Mouse (Mus musculus) liver, embryonic 14.5 days (tissue): Measurements from ENCODE around the gene Porcn. TPM values are rescaled to one million over a fixed set of nuclear protein-coding genes. Genes with fewer than 3 reads are reported as not detected.

Source experiments
- ATAC-seq: fragments of 200-750 bp; cut with Nextera tagmentation; 2 replicates; pipeline ENCODE4 v1.8.0; 2017; ENCODE audit warnings: moderate number of reproducible peaks, mild to moderate bottlenecking, moderate library complexity; ENCODE audit not compliant: insufficient read depth
- DNase-seq, 3 experiments: peaks; one replicate each; pipeline ENCODE4 v3.0.0-alpha.2; 2012 to 2013; ENCODE audit warnings: low read depth in 3 of 3, low spot score in 3 of 3
- H3K27ac ChIP-seq: fragments of 300-500 bp; sonication (generic); 2 replicates; pipeline ENCODE4 v1.5.1; 2014; ENCODE audit warnings: moderate library complexity, mild to moderate bottlenecking, control low read depth, inconsistent platforms
- H3K27me3 ChIP-seq: fragments of 300-500 bp; sonication (generic); 2 replicates; pipeline ENCODE4 v1.6.1; 2014; ENCODE audit warnings: mild to moderate bottlenecking, low read length, moderate library complexity; ENCODE audit not compliant: control insufficient read depth, insufficient read depth
- H3K36me3 ChIP-seq: fragments of 300-500 bp; sonication (generic); replicated peaks from 2 replicates; pipeline ENCODE4 v1.6.1; 2014; ENCODE audit warnings: low read depth; ENCODE audit not compliant: control insufficient read depth, insufficient read depth
- H3K4me1 ChIP-seq, 2 experiments: fragments of 200-500 bp in 1 of 2; fragments of 300-500 bp in 1 of 2; sonication (generic) in 1 of 2; replicated peaks; 2 replicates each; pipeline ENCODE4 v1.6.1; 2012 to 2014; ENCODE audit warnings: antibody characterized with exemption in 1 of 2, inconsistent platforms in 1 of 2, low read length in 1 of 2; ENCODE audit not compliant: control insufficient read depth in 2 of 2, insufficient read depth in 2 of 2
- H3K4me2 ChIP-seq: fragments of 300-500 bp; sonication (generic); 2 replicates; pipeline ENCODE4 v1.6.1; 2014; ENCODE audit warnings: low read depth, mild to moderate bottlenecking, control low read depth, moderate library complexity
- H3K4me3 ChIP-seq, 2 experiments: fragments of 200-500 bp in 1 of 2; fragments of 300-500 bp in 1 of 2; sonication (generic) in 1 of 2; 2 replicates each; pipeline ENCODE4 v1.5.1; 2012 to 2014; ENCODE audit warnings: low read depth in 2 of 2, low read length in 2 of 2, mild to moderate bottlenecking in 2 of 2, control low read depth in 1 of 2, inconsistent platforms in 1 of 2, moderate library complexity in 1 of 2; ENCODE audit not compliant: insufficient read depth in 1 of 2
- H3K9ac ChIP-seq: fragments of 300-500 bp; sonication (generic); replicated peaks from 2 replicates; pipeline ENCODE4 v1.6.1; 2014; ENCODE audit warnings: mild to moderate bottlenecking, control low read depth, moderate library complexity
- H3K9me3 ChIP-seq: fragments of 300-500 bp; sonication (generic); 2 replicates; pipeline ENCODE4 v1.6.1; 2016; ENCODE audit warnings: low read length, mixed read lengths; ENCODE audit not compliant: control insufficient read depth
- CTCF ChIP-seq: IDR thresholded peaks from 2 replicates; pipeline ENCODE4 v1.5.1; 2016; ENCODE audit warnings: antibody characterized with exemption, low read depth, control low read depth
- EP300 ChIP-seq: IDR thresholded peaks from 2 replicates; pipeline ENCODE4 v1.6.1; 2016; ENCODE audit warnings: antibody characterized with exemption, low read depth
- WGBS: fragments of 180-500 bp; shearing (Covaris S2); extraction: QIAGEN DNeasy Blood & Tissue Kit; methylation state at CpG from one replicate; pipeline ENCODE4 v1.1.7; 2014; ENCODE audit not compliant: insufficient replicate concordance; 5-methylcytosine and 5-hydroxymethylcytosine counted together
- polyA plus RNA-seq, 2 experiments: library from polyadenylated mRNA; depleted of rRNA in 1 of 2; stranded (reverse) in 1 of 2; unstranded in 1 of 2; fragments of >200 nt; fragmentation: Nextera tagmentation in 1 of 2; extraction: Ambion mirVana in 1 of 2; gene quantifications; 2 replicates each; pipeline versions ENCODE4 v1.2.1 to v1.2.3; 2012 to 2014

Gene Porcn
- polyA plus RNA-seq, 2 experiments: 0.53 to 1.2 TPM

DNA sequence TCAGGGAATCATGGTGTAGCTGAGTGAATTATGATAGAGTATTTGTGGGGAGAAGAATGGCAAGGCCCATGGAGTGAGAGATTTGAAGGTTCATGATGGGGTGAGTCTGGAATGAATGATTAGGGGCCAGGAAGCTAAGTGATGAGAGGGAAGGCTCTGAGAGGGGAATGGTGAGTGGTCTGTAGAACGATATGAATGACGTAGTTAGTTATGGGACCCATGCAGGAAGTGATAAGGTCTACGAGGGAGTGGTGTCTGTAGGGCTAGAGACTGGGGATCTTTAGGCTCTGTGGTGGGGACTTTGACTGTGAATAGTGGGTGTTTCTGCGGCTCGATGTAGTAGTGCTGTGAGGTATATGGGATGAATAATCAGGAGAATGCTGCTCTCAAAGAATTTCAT is 26.7 kb downstream of the Porcn start:
- Histone ChIP-seq H3K4me3 (no peak overlapping the region), H3K4me1 (peaks cover 0 to 10% of the 10 kb centered on the region in 2 experiments; a peak in 3 of 4 replicates), H3K36me3 (no peaks in the 10 kb centered on the region), H3K9me3 (no peaks in the 10 kb centered on the region), H3K27ac (no peak overlapping the region), H3K4me2 (no peak overlapping the region), H3K27me3 (no peaks in the 10 kb centered on the region), H3K9ac (no peak overlapping the region)
- DNase-seq (no peak), ATAC-seq (no peak)
- TF ChIP-seq CTCF: no peak
- TF ChIP-seq EP300: no peak
- 33% methylated on average over 5 of the region's 5 CpGs for WGBS

DNA sequence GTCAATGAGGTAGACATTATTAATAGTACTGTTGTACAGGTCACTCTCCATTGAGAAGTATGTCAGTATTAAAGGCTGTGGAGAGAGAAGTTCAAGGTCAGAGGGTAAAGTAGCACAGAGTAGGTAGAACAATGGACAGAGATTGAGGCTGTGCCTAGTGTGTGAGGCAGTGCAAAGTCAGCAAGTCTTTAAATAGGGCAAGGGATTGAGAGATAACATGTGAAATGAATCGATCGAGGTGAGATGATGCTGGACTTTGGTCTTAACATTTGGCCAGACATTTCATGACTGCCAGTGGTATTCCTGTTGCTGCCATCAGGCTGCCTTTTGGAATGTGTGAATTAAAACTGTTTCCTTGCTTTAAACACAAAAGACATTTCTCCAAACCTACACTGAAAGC is 27.5 kb downstream of the Porcn start:
- Histone ChIP-seq H3K27me3 (no peaks in the 10 kb centered on the region), H3K9me3 (no peaks in the 10 kb centered on the region), H3K9ac (no peak overlapping the region), H3K4me3 (no peak overlapping the region), H3K4me2 (no peak overlapping the region), H3K36me3 (no peaks in the 10 kb centered on the region), H3K27ac (no peak overlapping the region), H3K4me1 (peaks cover 0 to 10% of the 10 kb centered on the region in 2 experiments; a peak in 3 of 4 replicates)
- no peak for ATAC-seq
- WGBS: 76% methylated on average over 2 of the region's 2 CpGs
- DNase-seq: no peak
- no peak for TF ChIP-seq CTCF
- no peak for TF ChIP-seq EP300

- H3K9ac ChIP-seq: peak within 1 kb of the TSS; percentile 78
- peak within 1 kb of the TSS; percentile 77 to 87 for H3K4me3 ChIP-seq
- peak; percentile 94 for ATAC-seq
- H3K27me3 ChIP-seq: no peaks in the 10 kb centered on the region
- peaks cover 0 to 10% of the 10 kb centered on the region in 2 experiments; a peak in 3 of 4 replicates for H3K4me1 ChIP-seq
- no peaks in the 10 kb centered on the region for H3K9me3 ChIP-seq
- H3K36me3 ChIP-seq: no peaks in the 10 kb centered on the region
- peak within 1 kb of the TSS; percentile 73 for H3K27ac ChIP-seq
- WGBS: 7% methylated on average over 55 of the region's 56 CpGs
- H3K4me2 ChIP-seq: peak within 1 kb of the TSS; percentile 67
- TF ChIP-seq EP300 (no peak), CTCF (peak; percentile 46)
- peak; percentile 70 to 83 (median 75) for DNase-seq
Observed at GRCm38 (mm10) chrX:8175504-8176385, 30.6 kb downstream of the Porcn start, which contains the start of gene Tbc1d25. Tbc1d25 (minus strand) TSS chrX:8176181.

DNA sequence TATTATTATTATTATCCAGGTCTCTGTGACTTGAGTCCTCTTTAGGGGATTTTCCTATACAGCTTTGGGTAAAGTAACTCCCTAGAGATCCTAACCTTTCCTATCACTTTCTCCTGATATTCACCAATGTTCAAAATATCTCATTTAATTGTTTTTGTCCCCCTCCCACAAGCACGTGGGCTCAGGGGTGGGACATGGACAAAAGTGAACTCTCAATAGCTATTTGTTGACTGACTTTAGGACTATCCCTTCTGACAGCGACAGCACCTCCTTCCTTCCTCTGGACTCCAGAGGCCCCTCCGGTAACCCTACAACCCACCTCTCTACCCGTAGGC is 31.2 kb downstream of the Porcn start:
- peak overlapping the region; percentile 77 to 87 for H3K4me3 ChIP-seq
- peak overlapping the region; percentile 78 for H3K9ac ChIP-seq
- no peak for TF ChIP-seq EP300
- no peak for TF ChIP-seq CTCF
- H3K4me2 ChIP-seq: peak overlapping the region; percentile 67
- H3K36me3 ChIP-seq: no peaks in the 10 kb centered on the region
- WGBS: 4% methylated on average over 4 of the region's 4 CpGs
- peaks cover 0 to 10% of the 10 kb centered on the region in 2 experiments; a peak in 3 of 4 replicates for H3K4me1 ChIP-seq
- H3K27ac ChIP-seq: peak overlapping the region; percentile 73
- no peaks in the 10 kb centered on the region for H3K27me3 ChIP-seq
- ATAC-seq: no peak
- DNase-seq: no peak
- H3K9me3 ChIP-seq: no peaks in the 10 kb centered on the region
